Mouse (Mus musculus) limb, embryonic 10.5 days (tissue): Measurements from ENCODE around the gene Zfp385b. TPM values are rescaled to one million over a fixed set of nuclear protein-coding genes. Genes with fewer than 3 reads are reported as not detected.
"Not testable (repeated sequence)": the region's sequence is repeated elsewhere in the genome, so short reads cannot be mapped to it uniquely, and the experiment has no call there.

Experiments used
- DNase-seq: peaks from one replicate; pipeline ENCODE4 v3.0.0-alpha.2; 2017; ENCODE audit warnings: low spot score
- H3K27ac ChIP-seq: fragments of 300-500 bp; sonication (generic); 2 replicates; pipeline ENCODE4 v1.5.1; 2016; ENCODE audit warnings: mild to moderate bottlenecking
- H3K27me3 ChIP-seq: fragments of 300-500 bp; sonication (generic); 2 replicates; pipeline ENCODE4 v1.6.1; 2016; ENCODE audit warnings: low read depth, mild to moderate bottlenecking; ENCODE audit not compliant: poor library complexity, severe bottlenecking
- H3K36me3 ChIP-seq: fragments of 300-500 bp; sonication (generic); 2 replicates; pipeline ENCODE4 v1.6.1; 2016; ENCODE audit warnings: mild to moderate bottlenecking, moderate library complexity
- H3K4me1 ChIP-seq: fragments of 300-500 bp; sonication (generic); 2 replicates; pipeline ENCODE4 v1.6.1; 2016
- H3K4me3 ChIP-seq: fragments of 300-500 bp; sonication (generic); 2 replicates; pipeline ENCODE4 v1.5.1; 2016; ENCODE audit warnings: mild to moderate bottlenecking, moderate library complexity
- H3K9me3 ChIP-seq: fragments of 300-500 bp; sonication (generic); replicated peaks from 2 replicates; pipeline ENCODE4 v1.6.1; 2016; ENCODE audit warnings: mild to moderate bottlenecking
- WGBS: fragments of 180-500 bp; shearing (Covaris S2); methylation state at CpG from one replicate; pipeline ENCODE4 v1.1.7; 2016; 5-methylcytosine and 5-hydroxymethylcytosine counted together
- polyA plus RNA-seq: library from polyadenylated mRNA; unstranded; fragments of >200 nt; fragmentation: Nextera tagmentation; extraction: Ambion mirVana; gene quantifications from 2 replicates; pipeline ENCODE4 v1.2.1, GENCODE M21; 2016

The Zfp385b gene
- polyA plus RNA-seq, 1 experiment from 2014 or later: 0.71 TPM

DNA sequence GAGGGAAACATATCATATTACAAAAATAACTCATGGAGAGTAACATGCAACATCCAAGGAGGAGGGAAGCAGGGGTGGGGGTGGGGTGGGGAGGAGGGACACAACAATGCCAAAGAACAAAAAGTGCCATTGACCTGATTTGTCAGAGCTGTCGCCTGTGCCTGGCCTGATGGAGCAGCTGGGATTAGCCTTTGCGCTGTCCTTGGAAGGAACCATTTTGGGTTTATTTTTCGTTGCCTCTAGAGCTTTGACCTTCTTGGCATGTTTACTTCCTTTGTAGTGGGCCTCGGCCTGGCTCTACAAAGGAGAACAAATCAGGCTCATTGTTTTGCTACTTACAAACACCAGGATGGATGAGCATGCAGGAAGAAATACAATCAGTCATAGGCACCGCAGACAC is 369.4 kb downstream of the Zfp385b start:
- DNase-seq, H3K27ac ChIP-seq: not testable (repeated sequence)
- 75% methylated on average over 5 of the region's 5 CpGs for WGBS

DNA sequence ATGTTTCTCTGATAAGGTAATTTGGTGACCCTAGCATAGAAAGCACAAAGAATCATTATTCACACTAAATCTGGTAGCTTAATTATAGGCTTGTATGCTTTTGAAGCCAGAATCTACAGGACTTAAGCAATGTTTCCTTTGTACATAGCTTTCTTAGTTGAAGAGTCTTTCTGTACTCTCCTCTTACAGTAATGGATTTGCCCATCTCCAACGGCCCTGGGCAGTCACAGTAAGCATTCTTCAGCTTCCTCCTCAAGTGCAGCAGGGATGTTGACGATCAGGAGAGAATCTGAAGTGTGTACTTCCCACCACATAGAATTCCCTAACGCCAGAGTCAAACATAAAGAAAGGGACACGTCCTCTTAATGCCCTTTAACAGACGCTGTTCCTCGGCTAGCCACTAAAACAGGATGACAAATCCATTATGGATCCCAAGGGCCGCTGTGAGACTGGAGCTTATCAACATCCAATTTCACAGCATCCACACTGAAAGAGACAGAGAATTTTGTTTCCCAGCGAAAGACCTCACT is 370.4 kb downstream of the Zfp385b start:
- Histone ChIP-seq H3K27ac (no peak overlapping the region), H3K27me3 (no peaks in the 10 kb centered on the region), H3K36me3 (no peaks in the 10 kb centered on the region), H3K4me3 (no peak overlapping the region), H3K4me1 (peaks cover 11% of the 10 kb centered on the region; the same call in 1 of the 2 replicates), H3K9me3 (no peaks in the 10 kb centered on the region)
- DNase-seq: no peak
- 43% methylated on average over 8 of the region's 8 CpGs for WGBS

More for the DNA sequence above, 369.4 kb downstream of the Zfp385b start:
- not testable (repeated sequence) for H3K9me3 ChIP-seq, H3K4me3 ChIP-seq, H3K36me3 ChIP-seq, H3K27me3 ChIP-seq
- peaks cover 12% of the 10 kb centered on the region; the same call in 1 of the 2 replicates for H3K4me1 ChIP-seq

DNA sequence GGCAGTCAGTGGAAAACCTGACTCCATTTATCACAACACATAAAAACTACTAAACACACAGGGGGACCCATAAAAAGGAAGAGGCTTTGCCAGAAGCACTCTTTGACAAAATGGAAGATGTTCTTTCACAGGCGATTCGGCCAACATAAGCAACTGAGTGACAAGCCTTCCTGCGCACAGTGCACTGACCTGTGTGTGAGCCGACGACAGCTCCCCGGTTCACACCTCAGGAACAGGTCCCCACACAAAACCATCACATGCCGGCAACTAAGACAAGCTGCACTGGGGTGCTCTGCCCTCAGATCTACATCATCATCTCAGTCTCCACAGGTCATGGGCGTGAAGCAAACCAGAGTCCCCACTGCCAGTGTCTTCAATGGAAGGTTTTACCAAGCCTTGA is 375.2 kb downstream of the Zfp385b start:
- H3K4me3 ChIP-seq: no peak overlapping the region
- no peaks in the 10 kb centered on the region for H3K36me3 ChIP-seq
- H3K27ac ChIP-seq: no peak overlapping the region
- no peak for DNase-seq
- 0 out of 2 replicates have a peak, but pooled peaks cover 9% of the 10 kb centered on the region for H3K4me1 ChIP-seq
- no peaks in the 10 kb centered on the region for H3K27me3 ChIP-seq
- H3K9me3 ChIP-seq: no peaks in the 10 kb centered on the region
- 87% methylated on average over 8 of the region's 8 CpGs for WGBS

DNA sequence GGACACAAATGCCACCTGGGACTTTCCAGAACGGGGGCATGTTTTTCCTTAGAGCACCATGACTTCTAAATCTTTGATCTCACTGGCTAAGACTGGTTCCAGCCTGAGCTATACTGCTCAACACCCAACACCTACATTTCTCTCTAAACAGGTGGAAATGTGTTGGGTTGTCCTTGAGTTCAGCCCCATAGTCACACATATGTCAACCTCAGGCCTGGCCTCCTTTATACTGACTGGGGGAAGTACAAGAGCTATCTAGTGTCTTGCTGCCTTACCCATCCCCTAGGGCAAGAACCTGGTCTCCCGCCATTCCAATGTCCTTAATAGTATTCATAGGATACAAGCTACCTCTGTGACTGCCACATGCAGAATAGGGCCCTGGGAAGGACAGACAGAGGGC is 378.8 kb downstream of the Zfp385b start:
- Histone ChIP-seq H3K9me3 (no peaks in the 10 kb centered on the region), H3K27me3 (no peaks in the 10 kb centered on the region), H3K4me1 (peaks cover 13% of the 10 kb centered on the region), H3K36me3 (no peaks in the 10 kb centered on the region), H3K27ac (no peak overlapping the region), H3K4me3 (no peak overlapping the region)
- no peak for DNase-seq
- WGBS: 91% methylated on average over 2 of the region's 2 CpGs

DNA sequence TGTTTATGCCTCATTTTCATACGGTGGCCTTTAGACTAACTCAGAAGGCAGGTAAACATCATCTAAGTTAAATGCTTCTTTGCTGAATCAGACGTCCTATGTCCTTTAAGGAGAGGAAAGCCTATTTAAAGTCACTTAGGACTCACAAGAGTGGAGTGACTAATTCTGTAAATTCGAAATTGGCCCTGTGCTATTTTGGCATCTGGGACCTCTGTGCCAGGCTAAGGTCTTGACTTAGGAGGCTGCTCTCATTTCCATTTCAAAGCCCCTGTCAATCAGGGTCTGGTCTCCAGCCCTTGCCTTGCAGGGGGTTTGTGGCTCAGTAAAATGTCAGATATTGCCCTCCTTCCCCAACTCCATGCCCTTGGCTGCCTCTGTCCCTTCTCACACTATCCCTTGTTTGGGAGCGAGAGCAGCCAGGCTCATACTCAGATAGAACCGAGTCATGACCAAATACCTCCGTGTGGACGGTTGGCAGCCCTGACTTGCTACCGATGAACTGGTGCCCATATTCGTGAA is 383.1 kb downstream of the Zfp385b start:
- WGBS: 70% methylated on average over 9 of the region's 9 CpGs
- H3K27ac ChIP-seq: no peak overlapping the region
- no peaks in the 10 kb centered on the region for H3K9me3 ChIP-seq
- DNase-seq: no peak
- H3K36me3 ChIP-seq: no peaks in the 10 kb centered on the region
- H3K4me3 ChIP-seq: no peak overlapping the region
- peaks cover 7% of the 10 kb centered on the region for H3K4me1 ChIP-seq
- H3K27me3 ChIP-seq: no peaks in the 10 kb centered on the region

DNA sequence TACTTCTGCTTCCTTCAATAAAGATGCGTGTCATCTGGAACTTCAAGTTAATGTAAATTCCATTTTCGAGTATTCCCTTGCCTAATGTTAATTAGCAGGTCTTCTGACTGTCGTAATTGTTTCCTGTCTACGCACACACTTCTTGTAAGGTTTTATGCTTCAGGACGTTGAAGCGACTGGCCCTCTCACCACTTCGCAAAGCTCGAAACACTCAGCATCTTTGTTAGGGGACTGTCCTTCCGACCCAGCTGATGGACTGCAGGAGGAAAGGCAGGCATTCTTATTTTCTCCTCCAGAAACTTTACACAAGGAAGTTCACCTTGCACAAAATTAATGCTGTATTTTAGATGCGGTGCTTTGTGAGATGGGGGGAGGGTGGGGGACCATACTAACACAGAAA is 400.0 kb downstream of the Zfp385b start:
- peaks cover 12% of the 10 kb centered on the region for H3K4me1 ChIP-seq
- 65% methylated on average over 10 of the region's 10 CpGs for WGBS
- H3K27me3 ChIP-seq: no peaks in the 10 kb centered on the region
- H3K27ac ChIP-seq: no peak overlapping the region
- no peaks in the 10 kb centered on the region for H3K36me3 ChIP-seq
- no peaks in the 10 kb centered on the region for H3K9me3 ChIP-seq
- peak; percentile 24 for DNase-seq
- no peak overlapping the region for H3K4me3 ChIP-seq

DNA sequence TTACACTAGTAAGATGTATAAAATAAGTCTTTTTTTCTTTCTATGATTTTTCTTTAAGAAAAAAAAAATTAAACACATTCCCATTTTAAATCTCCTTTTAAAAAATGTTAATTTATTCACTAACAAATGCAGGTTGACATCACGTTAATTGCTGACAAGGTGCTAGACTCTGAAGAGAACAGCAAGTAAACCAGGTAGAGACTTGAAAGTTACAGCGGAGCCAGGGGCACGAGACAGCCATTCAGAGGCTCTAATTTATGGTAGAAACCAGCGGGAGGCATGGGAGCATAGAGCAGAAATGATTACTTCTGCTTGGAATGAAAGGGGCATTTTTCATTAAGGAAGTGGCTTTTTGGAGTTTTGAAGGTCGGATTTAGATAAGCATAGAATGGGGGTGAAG is 401.4 kb downstream of the Zfp385b start:
- H3K36me3 ChIP-seq: no peaks in the 10 kb centered on the region
- no peak overlapping the region for H3K27ac ChIP-seq
- 45% methylated on average over 5 of the region's 5 CpGs for WGBS
- H3K9me3 ChIP-seq: no peaks in the 10 kb centered on the region
- no peak overlapping the region for H3K4me3 ChIP-seq
- H3K4me1 ChIP-seq: peaks cover 12% of the 10 kb centered on the region
- H3K27me3 ChIP-seq: no peaks in the 10 kb centered on the region
- DNase-seq: peak; percentile 26

DNA sequence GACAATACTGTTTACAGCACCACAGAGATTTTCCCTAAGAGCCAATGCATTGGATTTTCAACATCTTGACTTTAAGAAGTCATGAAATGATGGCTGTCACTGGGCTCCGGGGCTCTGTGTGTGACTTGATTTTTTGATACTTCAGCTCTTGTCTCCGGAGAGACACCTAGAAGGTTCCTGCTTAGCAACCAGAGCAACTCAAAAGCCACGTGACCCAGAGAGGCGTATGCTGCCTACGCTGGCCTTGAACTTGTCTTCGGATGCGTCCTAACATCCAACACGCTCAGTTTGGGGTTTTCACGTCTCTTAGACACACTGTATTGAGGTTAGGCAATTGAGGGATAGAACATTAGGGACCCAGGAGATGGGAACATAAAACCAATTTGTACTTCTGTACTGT is 407.3 kb downstream of the Zfp385b start:
- H3K9me3 ChIP-seq: no peaks in the 10 kb centered on the region
- DNase-seq: peak; percentile 13
- 96% methylated on average over 9 of the region's 9 CpGs for WGBS

DNA sequence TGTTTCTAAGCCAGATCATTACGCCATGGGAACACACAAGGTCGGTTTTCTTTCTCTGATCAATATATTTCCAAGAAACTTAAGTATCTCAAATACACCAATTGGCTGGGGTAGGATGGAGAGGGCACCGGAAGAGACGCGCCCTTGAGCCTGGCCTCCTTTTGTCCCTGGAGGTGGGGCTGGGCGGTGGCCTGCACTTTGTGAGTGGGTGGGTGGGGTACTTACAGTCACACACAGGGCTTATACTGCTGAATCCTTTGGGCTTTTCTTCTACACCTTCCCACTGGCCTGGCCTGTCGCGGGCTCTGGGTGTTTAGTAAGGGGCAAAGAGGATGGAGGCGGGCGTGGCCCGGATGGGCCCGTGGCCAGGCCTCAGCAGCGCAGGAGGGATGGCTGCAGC is 407.8 kb downstream of the Zfp385b start:
- no peak overlapping the region for H3K27ac ChIP-seq
- 84% methylated on average over 13 of the region's 13 CpGs for WGBS
- no peaks in the 10 kb centered on the region for H3K9me3 ChIP-seq
- H3K4me3 ChIP-seq: no peak overlapping the region
- no peaks in the 10 kb centered on the region for H3K36me3 ChIP-seq
- H3K27me3 ChIP-seq: no peaks in the 10 kb centered on the region
- peaks cover 5% of the 10 kb centered on the region for H3K4me1 ChIP-seq
- DNase-seq: peak; percentile 18

More for the DNA sequence above, 407.3 kb downstream of the Zfp385b start:
- H3K27ac ChIP-seq: no peak overlapping the region
- no peaks in the 10 kb centered on the region for H3K36me3 ChIP-seq
- H3K27me3 ChIP-seq: no peaks in the 10 kb centered on the region
- H3K4me1 ChIP-seq: peaks cover 5% of the 10 kb centered on the region
- no peak overlapping the region for H3K4me3 ChIP-seq

DNA sequence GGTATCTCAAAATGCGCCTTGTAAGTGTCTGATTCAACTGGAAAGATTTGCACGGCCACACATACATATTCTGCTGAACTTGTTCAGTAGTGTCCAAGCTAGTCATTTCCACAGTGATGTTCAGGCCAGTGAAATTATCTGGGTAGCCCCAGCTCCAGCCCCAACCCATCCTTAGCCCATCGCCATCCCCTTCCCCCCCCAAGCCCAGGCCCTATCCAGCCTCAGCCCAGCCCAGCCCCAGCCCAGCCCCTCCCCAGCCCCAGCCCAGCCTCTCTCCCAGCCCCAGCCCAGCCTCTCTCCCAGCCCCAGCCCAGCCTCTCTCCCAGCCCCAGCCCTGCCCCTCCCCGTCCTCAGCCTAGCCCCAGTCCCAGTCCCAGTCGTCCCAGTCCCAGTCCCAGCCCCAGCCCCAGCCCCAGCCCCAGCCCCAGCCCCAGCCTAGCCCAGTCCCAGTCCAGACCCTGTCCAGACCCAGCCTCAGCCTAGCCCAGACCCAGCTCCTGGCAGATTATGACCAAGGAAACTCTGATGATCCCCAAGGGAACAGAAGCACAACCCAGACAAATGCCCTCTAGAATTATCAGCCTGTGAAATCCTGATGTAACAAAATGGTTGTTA is 409.8 kb downstream of the Zfp385b start:
- Histone ChIP-seq H3K36me3 (no peaks in the 10 kb centered on the region), H3K4me1 (peaks cover 5% of the 10 kb centered on the region), H3K4me3 (no peak overlapping the region), H3K27ac (no peak overlapping the region), H3K9me3 (no peaks in the 10 kb centered on the region), H3K27me3 (no peaks in the 10 kb centered on the region)
- 44% methylated on average over 5 of the region's 5 CpGs for WGBS
- DNase-seq: peak; percentile 25

DNA sequence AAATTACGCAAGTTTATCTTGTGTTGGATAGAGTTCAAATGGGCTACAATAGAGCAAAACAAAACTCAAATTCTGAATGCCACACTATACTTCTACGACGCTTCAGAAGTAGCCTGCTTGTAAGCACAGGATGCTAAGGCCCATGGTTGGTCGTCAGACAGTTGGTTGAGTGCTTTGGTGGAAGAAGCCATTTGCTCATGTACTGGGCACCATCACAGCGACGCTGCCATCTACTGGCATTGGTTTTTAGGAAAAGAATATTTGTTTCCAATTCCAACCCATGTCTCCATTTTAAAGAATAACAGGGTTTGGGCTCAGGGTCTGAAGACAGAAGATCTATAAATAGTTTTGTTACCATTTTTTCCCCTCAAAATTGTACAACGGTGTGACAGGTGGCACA is 410.5 kb downstream of the Zfp385b start:
- peak; percentile 22 for DNase-seq
- Histone ChIP-seq H3K27ac (no peak overlapping the region), H3K36me3 (no peaks in the 10 kb centered on the region), H3K27me3 (no peaks in the 10 kb centered on the region), H3K4me1 (peaks cover 5% of the 10 kb centered on the region), H3K4me3 (no peak overlapping the region), H3K9me3 (no peaks in the 10 kb centered on the region)
- WGBS: 71% methylated on average over 7 of the region's 7 CpGs

DNA sequence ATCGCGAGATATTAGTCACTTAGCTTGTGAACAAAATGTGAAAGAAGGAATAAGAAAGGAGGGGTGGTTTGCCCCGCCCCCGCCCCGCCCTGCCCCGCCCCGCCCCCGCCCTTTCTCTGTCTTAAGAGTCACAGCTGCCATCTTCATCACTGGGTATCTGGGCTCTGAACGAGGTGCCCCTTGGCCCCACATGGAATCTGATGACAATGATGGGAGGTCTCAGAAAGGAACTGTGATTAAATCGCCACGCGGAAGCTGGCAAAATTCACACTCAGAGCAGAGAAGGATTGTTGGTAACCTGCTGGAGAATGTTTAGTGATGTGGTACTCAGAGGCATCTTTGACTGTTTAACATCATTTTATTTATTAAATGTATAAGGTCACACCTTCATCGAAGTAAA is 417.1 kb downstream of the Zfp385b start:
- Histone ChIP-seq H3K36me3 (no peaks in the 10 kb centered on the region), H3K9me3 (no peaks in the 10 kb centered on the region), H3K27ac (no peak overlapping the region; the same call in 1 of the 2 replicates), H3K27me3 (no peaks in the 10 kb centered on the region), H3K4me1 (peaks cover 15% of the 10 kb centered on the region), H3K4me3 (peak overlapping the region; percentile 40)
- 18% methylated on average over 13 of the region's 13 CpGs for WGBS
- no peak for DNase-seq

DNA sequence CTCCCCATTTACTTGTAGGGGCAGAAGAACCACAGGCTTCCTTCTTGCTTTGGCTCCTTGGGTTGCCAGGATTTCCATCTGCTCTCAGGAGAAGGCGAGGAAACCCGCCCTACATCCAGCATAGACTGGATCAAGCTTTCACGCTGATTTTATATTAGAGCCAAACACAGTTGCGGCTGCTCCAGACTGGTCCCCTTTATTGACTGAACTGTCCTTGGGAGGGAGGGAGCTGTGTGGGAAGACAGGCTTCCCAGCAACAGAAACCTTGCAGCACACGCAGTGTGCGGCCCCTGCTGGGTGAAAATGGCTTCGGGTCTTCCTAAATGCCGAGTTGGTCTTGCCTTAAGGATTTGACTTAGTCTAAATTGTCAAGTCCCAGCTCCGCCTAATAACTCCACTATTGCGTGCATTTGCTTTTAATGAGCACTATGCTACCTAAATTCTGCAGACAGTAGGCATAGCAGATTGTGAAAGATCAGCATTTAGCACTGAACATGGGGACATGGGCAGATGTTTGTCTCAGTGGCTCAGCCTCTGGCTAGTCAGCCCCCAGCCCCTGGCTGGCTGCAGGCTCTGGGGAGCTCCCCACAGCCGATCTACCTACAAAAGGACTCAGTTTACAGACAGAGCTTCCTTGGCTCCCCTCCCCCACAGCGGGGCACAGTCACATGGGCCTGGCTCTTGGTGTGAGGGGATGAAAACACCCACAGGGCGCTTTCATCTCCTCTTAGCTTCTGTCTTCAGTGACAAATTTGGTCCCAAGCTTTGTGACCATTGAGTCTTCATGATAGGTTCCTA is 417.8 kb downstream of the Zfp385b start:
- 7% methylated on average over 13 of the region's 13 CpGs for WGBS
- peak; percentile 46 for DNase-seq
- Histone ChIP-seq H3K27ac (peak overlapping the region; percentile 59), H3K4me1 (peaks cover 15% of the 10 kb centered on the region), H3K9me3 (no peaks in the 10 kb centered on the region), H3K4me3 (peak overlapping the region; percentile 40), H3K36me3 (no peaks in the 10 kb centered on the region), H3K27me3 (no peaks in the 10 kb centered on the region)
